Mouse (Mus musculus) myocyte (in vitro differentiated cells): ENCODE measurements around the gene Mitf. TPM values are rescaled to one million over a fixed set of nuclear protein-coding genes. Genes with fewer than 3 reads are reported as not detected.

ENCODE experiments used
- H3K27me3 ChIP-seq: one replicate; pipeline ENCODE4 v1.6.1; 2011; ENCODE audit not compliant: control insufficient read depth, insufficient read depth, insufficient read length
- H3K36me3 ChIP-seq: one replicate; pipeline ENCODE4 v1.6.1; 2011; ENCODE audit not compliant: control insufficient read depth, insufficient read depth
- H3K4me2 ChIP-seq: one replicate; pipeline ENCODE4 v1.6.1; 2011; ENCODE audit warnings: low read depth, control low read depth
- H3K4me3 ChIP-seq: one replicate; pipeline ENCODE4 v1.5.1; 2011; ENCODE audit warnings: mild to moderate bottlenecking, control low read depth, moderate library complexity
- H3K79me2 ChIP-seq: one replicate; pipeline ENCODE4 v1.6.1; 2011; ENCODE audit not compliant: control insufficient read depth, insufficient read depth
- H3ac ChIP-seq: one replicate; pipeline ENCODE4 v1.6.1; 2011; ENCODE audit not compliant: control insufficient read depth, insufficient read length
- CEBPB ChIP-seq: IDR thresholded peaks from 2 replicates; pipeline ENCODE4 v1.6.1; 2011; ENCODE audit warnings: mild to moderate bottlenecking, moderate library complexity; ENCODE audit not compliant: poor library complexity, insufficient read depth, severe bottlenecking
- E2F4 ChIP-seq: IDR thresholded peaks from one replicate; pipeline ENCODE4 v1.6.1; 2011; ENCODE audit warnings: mild to moderate bottlenecking, control low read depth, moderate library complexity; ENCODE audit not compliant: insufficient read depth
- MAX ChIP-seq: IDR thresholded peaks from one replicate; pipeline ENCODE4 v1.6.1; 2011; ENCODE audit warnings: low read depth, mild to moderate bottlenecking, control low read depth
- MYOD1 ChIP-seq, 3 experiments: IDR thresholded peaks; one replicate each; pipeline ENCODE4 v1.6.1; 2011; ENCODE audit warnings: control low read depth in 2 of 3, low read depth in 2 of 3, mild to moderate bottlenecking in 2 of 3, moderate library complexity in 1 of 3; ENCODE audit not compliant: insufficient read length in 2 of 3, control insufficient read depth in 1 of 3
- MYOG ChIP-seq, 3 experiments: IDR thresholded peaks; one replicate each; pipeline ENCODE4 v1.6.1; 2011; ENCODE audit warnings: control low read depth in 2 of 3, low read depth in 2 of 3, mild to moderate bottlenecking in 2 of 3; ENCODE audit not compliant: insufficient read length in 2 of 3, control insufficient read depth in 1 of 3, insufficient read depth in 1 of 3
- POLR2A ChIP-seq: IDR thresholded peaks from one replicate; pipeline ENCODE4 v1.6.1; 2011; ENCODE audit warnings: low read depth, mild to moderate bottlenecking, control low read depth, moderate library complexity; ENCODE audit not compliant: insufficient read length
- POLR2AphosphoS2 ChIP-seq: IDR thresholded peaks from one replicate; pipeline ENCODE4 v1.6.1; 2011; ENCODE audit warnings: low read depth, control low read depth; ENCODE audit not compliant: insufficient read length
- REST ChIP-seq: IDR thresholded peaks from one replicate; pipeline ENCODE4 v1.6.1; 2011; ENCODE audit warnings: mild to moderate bottlenecking, control low read depth, moderate library complexity; ENCODE audit not compliant: insufficient read depth, insufficient read length
- SRF ChIP-seq: IDR thresholded peaks from one replicate; pipeline ENCODE4 v1.6.1; 2011; ENCODE audit warnings: low read depth; ENCODE audit not compliant: control insufficient read depth, insufficient read length
- TCF12 ChIP-seq: IDR thresholded peaks from one replicate; pipeline ENCODE4 v1.6.1; 2011; ENCODE audit warnings: mild to moderate bottlenecking, control low read depth; ENCODE audit not compliant: poor library complexity, insufficient read depth, severe bottlenecking
- TCF3 ChIP-seq: IDR thresholded peaks from one replicate; pipeline ENCODE4 v1.6.1; 2011; ENCODE audit warnings: low read depth, control low read depth; ENCODE audit not compliant: insufficient read length
- USF1 ChIP-seq: IDR thresholded peaks from one replicate; pipeline ENCODE4 v1.6.1; 2011; ENCODE audit warnings: low read depth, mild to moderate bottlenecking, control low read depth, moderate library complexity
- polyA plus RNA-seq: library from polyadenylated mRNA; unstranded; fragments of >200 nt; fragmentation: generic; extraction: Trizol; gene quantifications from one replicate; pipeline ENCODE4 v1.2.1, GENCODE M21; 2012; ENCODE audit warnings: missing spikeins

Gene Mitf
- polyA plus RNA-seq, 1 experiment = 2.4 TPM

DNA sequence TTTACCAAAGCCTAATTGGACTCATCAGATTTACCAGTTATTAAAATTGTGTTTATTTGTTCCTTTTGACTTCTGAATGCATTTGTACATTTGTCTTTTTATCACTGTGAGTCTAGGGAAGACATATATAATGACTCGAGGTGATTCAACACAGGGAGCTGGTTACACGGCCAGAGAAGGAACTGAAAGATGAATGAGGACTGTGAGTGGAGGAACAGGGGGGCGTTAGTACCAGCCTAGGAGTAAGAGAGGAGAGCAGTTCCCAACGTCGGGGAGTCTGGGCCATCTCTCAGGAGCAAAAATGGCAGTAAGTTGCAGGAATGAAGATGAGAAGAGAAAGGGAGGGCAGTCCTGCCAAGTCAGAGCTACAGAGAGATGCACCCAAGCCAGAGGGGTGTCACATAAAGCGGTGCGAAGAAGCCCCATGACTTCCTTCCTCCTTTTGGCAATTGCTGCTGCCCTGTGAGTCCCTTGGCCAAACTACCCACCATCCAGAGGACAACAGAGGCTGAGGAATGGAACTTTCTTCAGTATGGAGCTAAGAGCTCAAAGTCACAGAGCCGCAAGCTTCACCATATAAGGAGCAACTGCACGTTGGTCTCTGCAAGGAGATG is 18.4 kb upstream of the Mitf start:
- H3K36me3 ChIP-seq = no peaks in the 10 kb centered on the region
- H3ac ChIP-seq = no peak overlapping the region
- H3K27me3 ChIP-seq = no peaks in the 10 kb centered on the region
- TF ChIP-seq MYOG (IDR thresholded peaks at IDR 0.05; ENCODE audit: control insufficient read depth in 1 of 3, insufficient read depth in 1 of 3, insufficient read length in 2 of 3, low read depth in 2 of 3) (no peak), TCF12 (no peak), SRF (no peak), POLR2A (no peak), CEBPB (no peak), E2F4 (no peak)
- H3K4me3 ChIP-seq = no peak overlapping the region
- H3K4me2 ChIP-seq = no peak overlapping the region
- H3K79me2 ChIP-seq = no peaks in the 10 kb centered on the region

- Histone ChIP-seq H3K4me2 (no peak overlapping the region), H3K4me3 (no peak overlapping the region), H3K79me2 (no peaks in the 10 kb centered on the region), H3K27me3 (no peaks in the 10 kb centered on the region), H3ac (no peak overlapping the region), H3K36me3 (no peaks in the 10 kb centered on the region)
- no peak for TF ChIP-seq REST
- no peak for TF ChIP-seq E2F4
- no peak for TF ChIP-seq MYOD1 (IDR thresholded peaks at IDR 0.05; ENCODE audit: control insufficient read depth in 1 of 3, insufficient read length in 2 of 3, low read depth in 2 of 3)
- TF ChIP-seq TCF12 = no peak
- TF ChIP-seq TCF3 = no peak
Observed at GRCm38 (mm10) chr6:97789700-97790099, 17.2 kb upstream of the Mitf start.

DNA sequence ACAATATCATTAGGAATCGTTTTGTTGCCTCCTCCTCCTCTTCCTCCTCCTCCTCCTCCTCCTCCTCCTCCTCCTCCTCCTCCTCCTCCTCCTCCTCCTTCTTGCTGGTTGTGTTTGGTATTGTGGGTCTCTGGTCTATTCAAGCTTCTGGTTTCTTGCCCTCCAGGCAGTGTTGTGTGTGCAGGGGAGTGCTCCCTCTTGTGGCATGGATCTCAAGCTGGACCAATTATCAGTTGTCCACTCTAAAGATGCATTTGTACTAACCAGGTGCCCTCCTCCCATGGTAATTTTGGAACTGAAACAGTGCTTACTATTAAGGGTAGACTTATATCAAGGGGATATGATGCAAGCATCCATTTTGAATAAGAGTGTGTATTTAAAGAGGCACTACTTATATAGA is 14.7 kb upstream of the Mitf start:
- H3K4me3 ChIP-seq = no peak overlapping the region
- H3ac ChIP-seq = no peak overlapping the region
- TF ChIP-seq MYOD1 (IDR thresholded peaks at IDR 0.05; ENCODE audit: control insufficient read depth in 1 of 3, insufficient read length in 2 of 3, low read depth in 2 of 3) (no peak), MYOG (IDR thresholded peaks at IDR 0.05; ENCODE audit: control insufficient read depth in 1 of 3, insufficient read depth in 1 of 3, insufficient read length in 2 of 3, low read depth in 2 of 3) (no peak), POLR2A (no peak), POLR2AphosphoS2 (no peak), E2F4 (no peak), SRF (no peak), USF1 (no peak), TCF3 (no peak), CEBPB (no peak), REST (no peak), MAX (no peak), TCF12 (no peak)
- no peak overlapping the region for H3K4me2 ChIP-seq
- H3K27me3 ChIP-seq = no peaks in the 10 kb centered on the region
- H3K36me3 ChIP-seq = no peaks in the 10 kb centered on the region
- no peaks in the 10 kb centered on the region for H3K79me2 ChIP-seq

DNA sequence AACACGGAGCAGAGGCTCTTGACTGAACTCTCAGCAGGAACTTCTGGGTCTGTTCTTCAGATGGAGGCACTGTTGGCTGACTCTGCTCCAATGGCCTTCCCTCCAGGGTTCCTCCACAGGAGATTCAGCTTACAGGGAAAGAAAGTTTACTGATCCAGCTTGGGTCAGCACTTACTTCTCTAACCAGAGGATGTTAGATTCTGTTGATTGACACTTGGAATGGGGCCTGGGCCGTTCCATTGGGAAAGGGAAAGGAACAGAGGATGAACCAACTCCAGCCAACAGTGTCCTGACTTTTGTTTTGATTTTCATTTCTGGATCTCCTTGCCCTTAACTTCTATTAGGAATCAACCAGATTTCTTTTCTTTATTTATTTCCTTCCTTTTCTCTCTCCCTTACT is 11.7 kb upstream of the Mitf start:
- TF ChIP-seq CEBPB (no peak), POLR2AphosphoS2 (no peak), TCF12 (no peak), POLR2A (no peak), MYOG (IDR thresholded peaks at IDR 0.05; ENCODE audit: control insufficient read depth in 1 of 3, insufficient read depth in 1 of 3, insufficient read length in 2 of 3, low read depth in 2 of 3) (no peak), E2F4 (no peak), TCF3 (no peak), MYOD1 (IDR thresholded peaks at IDR 0.05; ENCODE audit: control insufficient read depth in 1 of 3, insufficient read length in 2 of 3, low read depth in 2 of 3) (no peak), SRF (no peak), REST (no peak), MAX (no peak), USF1 (no peak)
- H3K27me3 ChIP-seq = no peaks in the 10 kb centered on the region
- no peaks in the 10 kb centered on the region for H3K36me3 ChIP-seq
- H3K4me3 ChIP-seq = no peak overlapping the region
- no peak overlapping the region for H3ac ChIP-seq
- no peaks in the 10 kb centered on the region for H3K79me2 ChIP-seq
- no peak overlapping the region for H3K4me2 ChIP-seq

DNA sequence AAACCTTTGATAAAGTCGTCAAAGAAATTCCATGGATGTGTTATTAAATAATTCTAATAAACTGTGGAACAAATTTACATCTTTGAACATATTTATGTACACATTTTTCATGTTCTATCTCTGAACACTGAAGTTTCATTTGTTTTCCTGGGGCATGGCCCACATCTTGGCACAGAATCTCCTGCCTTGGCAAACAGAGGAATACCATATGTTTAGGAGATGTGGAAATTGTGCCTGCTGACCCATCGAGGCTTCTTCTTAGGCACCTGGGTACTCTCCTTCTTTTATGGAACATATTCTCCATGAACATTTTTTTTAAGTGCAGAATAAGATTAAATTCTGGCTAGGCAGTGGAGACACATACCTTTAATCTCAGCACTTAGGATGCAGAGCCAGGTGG is 6.2 kb upstream of the Mitf start:
- TF ChIP-seq POLR2A = no peak
- no peak for TF ChIP-seq MYOD1 (IDR thresholded peaks at IDR 0.05; ENCODE audit: control insufficient read depth in 1 of 3, insufficient read length in 2 of 3, low read depth in 2 of 3)
- no peak for TF ChIP-seq REST
- TF ChIP-seq SRF = no peak
- no peak for TF ChIP-seq CEBPB
- TF ChIP-seq TCF3 = no peak
- no peak for TF ChIP-seq MYOG (IDR thresholded peaks at IDR 0.05; ENCODE audit: control insufficient read depth in 1 of 3, insufficient read depth in 1 of 3, insufficient read length in 2 of 3, low read depth in 2 of 3)
- TF ChIP-seq POLR2AphosphoS2 = no peak
- no peak for TF ChIP-seq TCF12
- no peak for TF ChIP-seq USF1
- TF ChIP-seq E2F4 = no peak
- no peak for TF ChIP-seq MAX
- no peaks in the 10 kb centered on the region for H3K27me3 ChIP-seq
- no peak overlapping the region for H3K4me2 ChIP-seq
- no peaks in the 10 kb centered on the region for H3K79me2 ChIP-seq
- H3ac ChIP-seq = no peak overlapping the region
- no peaks in the 10 kb centered on the region for H3K36me3 ChIP-seq
- H3K4me3 ChIP-seq = no peak overlapping the region
